Mouse (Mus musculus) embryonic facial prominence, embryonic 10.5 days (tissue): ENCODE results near the gene Metap1d. TPM values are rescaled to one million over a fixed set of nuclear protein-coding genes. Genes with fewer than 3 reads are reported as not detected.

Source experiments
- DNase-seq: peaks from one replicate; pipeline ENCODE4 v3.0.0-alpha.2; 2017; ENCODE audit warnings: low spot score
- H3K27ac ChIP-seq: fragments of 300-500 bp; sonication (generic); replicated peaks from 2 replicates; pipeline ENCODE4 v1.5.1; 2016; ENCODE audit warnings: mild to moderate bottlenecking
- H3K27me3 ChIP-seq: fragments of 300-500 bp; sonication (generic); replicated peaks from 2 replicates; pipeline ENCODE4 v1.6.1; 2016; ENCODE audit warnings: low read depth, mild to moderate bottlenecking; ENCODE audit not compliant: poor library complexity, severe bottlenecking
- H3K36me3 ChIP-seq: fragments of 300-500 bp; sonication (generic); replicated peaks from 2 replicates; pipeline ENCODE4 v1.6.1; 2016; ENCODE audit warnings: mild to moderate bottlenecking, moderate library complexity
- H3K4me1 ChIP-seq: fragments of 300-500 bp; sonication (generic); 2 replicates; pipeline ENCODE4 v1.6.1; 2016
- H3K4me3 ChIP-seq: fragments of 300-500 bp; sonication (generic); 2 replicates; pipeline ENCODE4 v1.5.1; 2016; ENCODE audit warnings: mild to moderate bottlenecking, moderate library complexity
- H3K9me3 ChIP-seq: fragments of 300-500 bp; sonication (generic); 2 replicates; pipeline ENCODE4 v1.6.1; 2016; ENCODE audit warnings: mild to moderate bottlenecking
- WGBS: fragments of 180-500 bp; shearing (Covaris S2); methylation state at CpG from one replicate; pipeline ENCODE4 v1.1.7; 2016; 5-methylcytosine and 5-hydroxymethylcytosine counted together
- polyA plus RNA-seq: library from polyadenylated mRNA; unstranded; fragments of >200 nt; fragmentation: Nextera tagmentation; extraction: Ambion mirVana; gene quantifications from 2 replicates; pipeline ENCODE4 v1.2.1, GENCODE M21; 2016

The Metap1d gene
- polyA plus RNA-seq, 1 experiment from 2014 or later = 29.6 TPM

DNA sequence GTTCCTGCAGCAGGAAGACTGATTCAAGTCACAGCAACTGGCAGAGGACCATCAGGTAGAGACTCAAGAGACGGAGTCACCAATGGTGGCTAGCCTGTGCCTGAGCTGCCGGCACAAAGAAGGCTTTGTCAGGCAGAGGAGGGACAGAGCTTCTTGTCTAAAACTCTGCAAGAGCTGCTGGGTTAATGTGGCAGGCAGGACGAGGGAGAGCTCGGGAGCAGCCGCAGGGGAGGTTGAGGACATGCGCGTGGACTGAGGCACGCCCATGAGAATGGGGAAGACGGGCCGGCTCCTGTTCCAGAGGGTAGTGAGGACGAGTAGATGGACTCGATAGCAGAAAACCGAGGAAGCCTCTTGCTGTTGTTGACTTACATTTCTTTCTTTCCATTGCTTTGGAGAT lies 5.5 kb downstream of the Metap1d start:
- Histone ChIP-seq H3K4me1 (peaks cover 17% of the 10 kb centered on the region), H3K9me3 (no peaks in the 10 kb centered on the region), H3K4me3 (0 out of 2 replicates have a peak overlapping the region, but pooled peaks have one; percentile 11), H3K27me3 (no peaks in the 10 kb centered on the region), H3K27ac (peak overlapping the region; percentile 58), H3K36me3 (no peaks in the 10 kb centered on the region)
- no peak for DNase-seq
- WGBS = 41% methylated on average over 13 of the region's 13 CpGs

DNA sequence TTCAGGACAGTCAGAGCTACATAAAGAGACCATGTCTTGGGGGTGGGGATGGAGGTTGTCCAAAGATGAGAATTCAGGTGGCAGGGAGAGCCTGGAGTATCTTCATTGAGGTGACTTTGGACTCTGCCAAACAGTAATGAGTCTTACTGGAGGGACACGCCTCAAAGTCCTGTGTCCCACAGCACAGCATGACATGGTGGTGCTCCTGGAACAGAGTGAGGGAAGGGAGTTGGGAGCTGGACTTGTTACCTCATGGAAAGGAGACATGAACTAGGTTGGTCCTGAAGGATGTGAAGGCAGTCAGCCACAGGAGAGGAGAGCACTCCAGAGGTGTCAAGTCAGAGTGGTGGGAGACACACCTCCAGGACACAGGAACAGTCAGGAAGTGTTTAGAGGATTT lies 6.6 kb downstream of the Metap1d start:
- 96% methylated on average over 1 of the region's 1 CpGs for WGBS
- Histone ChIP-seq H3K27me3 (no peaks in the 10 kb centered on the region), H3K36me3 (no peaks in the 10 kb centered on the region), H3K27ac (no peak overlapping the region), H3K9me3 (no peaks in the 10 kb centered on the region), H3K4me3 (no peak overlapping the region), H3K4me1 (peaks cover 14% of the 10 kb centered on the region)
- DNase-seq = no peak

DNA sequence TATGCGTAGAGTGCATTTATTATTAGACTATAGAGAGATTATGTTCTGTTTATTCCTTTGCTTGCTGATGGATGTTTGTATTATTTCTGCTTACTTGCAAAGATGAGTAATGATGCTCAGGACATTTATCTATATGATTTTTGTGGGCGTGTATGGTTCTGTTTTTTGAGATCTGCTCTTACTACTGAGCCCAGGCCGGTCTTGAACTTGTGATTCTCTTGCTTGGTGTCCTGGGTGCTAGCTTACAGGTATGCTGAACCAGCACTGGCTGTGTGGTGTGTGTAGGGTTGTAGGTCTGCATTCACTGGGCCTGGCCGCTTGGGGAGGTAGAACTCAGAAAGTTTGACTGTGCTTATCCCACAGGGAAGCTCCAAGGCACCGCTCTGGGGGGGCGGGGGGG lies 8.1 kb downstream of the Metap1d start:
- DNase-seq = no peak
- H3K4me1 ChIP-seq = peaks cover 25% of the 10 kb centered on the region
- WGBS = 73% methylated on average over 6 of the region's 6 CpGs
- H3K27ac ChIP-seq = no peak overlapping the region; the same call in 1 of the 2 replicates
- no peak overlapping the region for H3K4me3 ChIP-seq
- H3K27me3 ChIP-seq = no peaks in the 10 kb centered on the region
- no peaks in the 10 kb centered on the region for H3K9me3 ChIP-seq
- H3K36me3 ChIP-seq = no peaks in the 10 kb centered on the region

DNA sequence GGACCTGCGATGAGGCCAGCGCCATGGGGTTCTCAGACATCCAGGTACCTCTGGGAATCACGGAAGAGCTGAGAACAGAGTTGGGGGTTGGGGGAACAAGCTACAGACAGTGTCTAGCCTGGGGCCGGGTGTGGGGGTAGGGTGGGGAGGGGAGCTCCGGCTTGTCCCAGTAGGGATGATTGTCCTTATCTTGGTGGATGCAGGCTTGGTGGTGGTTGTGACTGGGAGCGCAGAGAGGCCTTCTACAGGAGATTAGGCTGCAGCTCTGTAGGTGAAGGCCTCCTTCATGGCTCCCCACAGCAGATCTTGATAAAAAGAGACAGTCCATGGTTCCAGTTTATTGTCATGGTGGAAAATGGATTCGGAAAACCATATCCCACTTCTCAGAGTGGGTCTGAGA lies 8.5 kb downstream of the Metap1d start:
- Histone ChIP-seq H3K4me3 (no peak overlapping the region), H3K27me3 (no peaks in the 10 kb centered on the region), H3K36me3 (no peaks in the 10 kb centered on the region), H3K4me1 (peaks cover 29% of the 10 kb centered on the region), H3K27ac (no peak overlapping the region; the same call in 1 of the 2 replicates), H3K9me3 (no peaks in the 10 kb centered on the region)
- 54% methylated on average over 7 of the region's 7 CpGs for WGBS
- no peak for DNase-seq

DNA sequence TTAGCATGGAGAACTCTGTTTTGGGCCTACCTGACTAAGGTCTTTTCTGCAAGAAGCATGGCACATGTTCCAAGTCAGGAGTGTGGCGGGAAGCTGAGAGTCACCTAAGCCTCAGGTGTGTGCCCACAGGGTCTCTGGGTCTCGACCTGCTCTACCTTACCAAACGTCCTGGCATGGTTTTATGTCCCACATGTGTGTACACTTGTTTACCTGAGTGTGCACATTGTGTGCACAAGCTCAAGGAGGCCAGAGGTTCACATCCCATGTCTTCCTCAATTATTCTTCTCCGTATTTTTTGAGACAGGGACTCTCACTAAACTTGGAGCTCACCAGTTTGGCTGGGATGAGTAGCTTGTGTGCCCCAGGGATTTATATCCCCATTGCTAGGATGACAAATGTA lies 9.0 kb downstream of the Metap1d start:
- Histone ChIP-seq H3K36me3 (no peaks in the 10 kb centered on the region), H3K9me3 (no peaks in the 10 kb centered on the region), H3K27ac (no peak overlapping the region), H3K4me3 (no peak overlapping the region), H3K4me1 (peaks cover 33% of the 10 kb centered on the region), H3K27me3 (no peaks in the 10 kb centered on the region)
- 82% methylated on average over 4 of the region's 4 CpGs for WGBS
- DNase-seq = no peak

DNA sequence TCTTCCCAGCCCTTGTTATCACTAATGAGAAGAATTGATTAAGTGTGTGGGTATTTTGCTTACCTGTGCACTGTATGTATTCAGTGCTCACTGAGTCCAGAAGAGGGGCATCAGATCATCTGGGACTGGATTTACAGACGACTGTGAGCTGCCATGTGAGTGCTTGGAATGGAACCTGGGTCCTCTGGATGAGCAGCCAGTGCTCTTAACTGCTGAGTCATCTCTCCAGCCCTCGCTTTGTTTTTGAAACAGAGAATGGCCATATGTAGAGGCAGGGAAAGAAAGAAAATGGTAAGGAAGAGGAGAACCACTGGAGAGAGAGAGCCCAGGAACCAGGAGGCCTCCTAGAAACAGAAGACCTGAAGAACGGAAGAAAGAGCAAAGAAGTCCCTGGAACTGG lies 9.5 kb downstream of the Metap1d start:
- no peak for DNase-seq
- Histone ChIP-seq H3K4me3 (no peak overlapping the region), H3K27ac (no peak overlapping the region), H3K36me3 (no peaks in the 10 kb centered on the region), H3K9me3 (no peaks in the 10 kb centered on the region), H3K27me3 (no peaks in the 10 kb centered on the region), H3K4me1 (peaks cover 37% of the 10 kb centered on the region)
- WGBS = 70% methylated on average over 3 of the region's 3 CpGs

DNA sequence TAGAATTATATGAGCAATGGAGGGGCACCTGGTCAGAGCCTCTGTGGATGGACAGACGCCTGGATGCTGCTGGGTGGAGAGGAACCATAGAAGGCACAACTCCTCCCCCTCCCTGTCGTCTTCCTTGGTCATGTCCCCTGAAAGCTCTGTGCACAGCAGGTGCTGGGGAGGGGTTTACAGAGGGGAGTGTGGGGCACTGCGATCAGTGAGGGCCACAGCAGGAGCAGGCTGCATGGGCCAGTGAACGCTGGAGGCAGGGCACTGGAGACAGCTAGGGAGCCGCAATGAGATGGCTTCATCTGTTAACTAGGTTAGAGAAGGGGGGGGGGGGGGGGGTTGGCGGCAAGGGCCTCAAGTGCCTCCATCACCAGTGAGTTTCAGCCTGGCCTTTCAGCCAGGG lies 13.0 kb downstream of the Metap1d start:
- no peaks in the 10 kb centered on the region for H3K9me3 ChIP-seq
- WGBS = 19% methylated on average over 5 of the region's 6 CpGs
- no peaks in the 10 kb centered on the region for H3K36me3 ChIP-seq
- no peak for DNase-seq
- no peak overlapping the region for H3K4me3 ChIP-seq
- H3K27me3 ChIP-seq = no peaks in the 10 kb centered on the region
- H3K4me1 ChIP-seq = peaks cover 35% of the 10 kb centered on the region
- peak overlapping the region; percentile 25 for H3K27ac ChIP-seq

DNA sequence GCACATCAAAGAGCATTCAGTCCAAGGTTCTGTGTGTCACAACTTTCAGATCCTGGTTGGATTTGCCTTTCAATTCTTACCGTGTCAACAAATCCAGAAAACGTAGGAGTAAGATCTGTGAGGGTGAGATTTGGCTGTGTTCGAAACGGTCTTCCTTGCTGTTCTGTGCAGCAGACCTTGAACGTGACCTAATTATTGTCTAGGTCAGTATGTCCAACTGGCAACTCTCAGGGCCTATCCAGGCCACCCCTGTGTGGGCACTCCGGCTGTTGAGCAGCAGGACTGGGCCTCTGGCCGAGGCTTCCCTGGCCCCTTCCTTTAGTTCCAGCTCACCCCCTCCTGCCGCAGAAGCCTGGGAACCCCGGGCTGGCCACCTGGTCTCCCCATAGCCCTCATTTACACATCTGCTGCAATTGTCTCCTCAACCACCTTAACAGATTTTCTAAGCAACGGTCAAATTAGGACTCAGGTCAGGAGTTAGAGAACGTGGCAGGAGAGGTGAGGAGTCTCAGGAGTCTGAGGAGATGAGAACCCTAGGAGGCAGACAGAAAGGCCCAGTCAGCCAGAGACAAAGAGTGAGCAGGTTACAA lies 13.9 kb downstream of the Metap1d start:
- no peak for DNase-seq
- no peaks in the 10 kb centered on the region for H3K36me3 ChIP-seq
- H3K9me3 ChIP-seq = no peaks in the 10 kb centered on the region
- peaks cover 30% of the 10 kb centered on the region for H3K4me1 ChIP-seq
- peak overlapping the region; percentile 20 for H3K27ac ChIP-seq
- H3K27me3 ChIP-seq = no peaks in the 10 kb centered on the region
- no peak overlapping the region for H3K4me3 ChIP-seq
- WGBS = 59% methylated on average over 11 of the region's 11 CpGs

DNA sequence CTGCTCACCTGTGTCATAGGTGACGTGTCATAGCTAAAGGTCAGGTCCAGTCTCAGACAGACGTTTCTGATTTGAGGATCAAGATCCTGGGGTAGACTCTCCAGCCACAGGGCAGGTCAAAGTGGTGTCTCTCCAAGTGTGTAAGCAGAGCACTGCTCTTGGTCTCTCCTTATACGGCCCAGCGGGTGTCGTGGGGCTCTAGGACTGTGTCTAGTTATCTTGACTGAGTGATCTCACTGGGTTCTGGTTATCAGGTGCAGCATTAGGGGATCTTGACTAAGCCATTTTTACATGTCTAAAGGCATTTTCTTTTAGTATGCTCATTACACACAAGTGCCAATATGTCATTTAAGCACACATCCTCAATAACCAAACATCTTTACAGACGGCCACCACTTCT lies 18.0 kb downstream of the Metap1d start:
- Histone ChIP-seq H3K27ac (no peak overlapping the region), H3K9me3 (no peaks in the 10 kb centered on the region), H3K27me3 (no peaks in the 10 kb centered on the region), H3K4me3 (no peak overlapping the region), H3K4me1 (peaks cover 52% of the 10 kb centered on the region), H3K36me3 (no peaks in the 10 kb centered on the region)
- DNase-seq = no peak
- 86% methylated on average over 6 of the region's 6 CpGs for WGBS

DNA sequence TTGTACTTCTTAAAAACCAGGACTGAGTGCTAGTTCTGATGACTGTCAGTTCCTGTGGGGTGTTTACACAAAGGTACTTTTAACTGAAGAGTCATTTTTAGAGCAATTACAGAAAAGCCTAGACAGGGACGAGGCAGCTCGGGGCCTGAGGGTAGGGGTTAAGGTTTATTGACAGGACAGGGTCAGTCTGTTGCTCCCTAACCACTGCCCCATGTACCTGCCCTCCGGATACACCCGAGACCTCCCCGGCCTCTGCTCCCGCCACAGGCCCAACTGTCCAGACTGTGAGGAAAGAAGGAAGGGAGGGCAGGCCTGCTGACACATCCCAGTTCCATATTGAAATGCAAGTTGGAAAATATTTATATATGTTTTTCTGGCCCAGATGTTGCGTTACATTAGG lies 20.8 kb downstream of the Metap1d start:
- DNase-seq = peak; percentile 56
- Histone ChIP-seq H3K27ac (peak overlapping the region; percentile 71), H3K4me1 (peaks cover 45% of the 10 kb centered on the region), H3K4me3 (no peak overlapping the region), H3K27me3 (no peaks in the 10 kb centered on the region), H3K9me3 (peaks cover 5% of the 10 kb centered on the region), H3K36me3 (peaks cover 5% of the 10 kb centered on the region; the same call in 1 of the 2 replicates)
- WGBS = 19% methylated on average over 7 of the region's 7 CpGs

DNA sequence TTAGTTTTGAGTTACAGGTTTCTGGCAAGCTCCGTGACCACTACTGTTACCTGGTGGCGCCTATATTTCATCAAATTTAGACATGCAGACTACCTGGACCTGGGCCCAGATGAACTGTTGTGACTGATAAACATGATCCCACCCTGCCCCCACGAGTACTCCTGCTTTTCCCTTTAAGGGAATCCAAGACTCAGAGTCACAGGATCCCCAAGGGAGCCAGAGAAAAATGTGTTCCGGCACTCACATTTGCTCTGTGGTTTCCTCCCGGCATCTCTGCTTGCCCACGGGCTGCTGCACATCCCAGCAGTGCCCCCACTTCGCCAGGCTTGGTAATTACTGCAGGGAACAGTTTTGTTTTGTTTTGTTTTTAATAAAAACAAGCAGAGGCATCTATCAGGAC lies 21.3 kb downstream of the Metap1d start:
- WGBS = 26% methylated on average over 7 of the region's 7 CpGs
- peak overlapping the region; percentile 71 for H3K27ac ChIP-seq
- peak; percentile 49 for DNase-seq

DNA sequence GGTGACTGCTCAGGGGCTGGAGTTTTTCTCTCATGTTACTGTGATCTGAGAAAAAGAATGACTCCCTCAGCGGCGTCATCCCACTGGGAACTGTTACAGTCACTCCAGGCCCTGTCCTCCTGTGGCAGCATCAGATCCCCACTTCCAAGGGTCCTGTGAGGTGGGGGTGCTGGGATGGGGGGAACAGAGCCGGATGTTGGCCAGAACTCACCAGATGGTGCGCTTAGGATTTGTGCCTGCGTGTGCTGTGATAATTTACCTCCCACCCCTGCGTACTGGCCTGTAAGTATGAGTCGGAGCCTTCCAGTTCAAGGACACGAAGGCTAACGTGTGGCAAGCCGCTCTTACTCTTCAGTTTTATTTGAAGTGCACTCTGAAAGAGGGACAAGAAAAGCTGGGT lies 22.2 kb downstream of the Metap1d start:
- H3K4me1 ChIP-seq = peaks cover 55% of the 10 kb centered on the region
- H3K9me3 ChIP-seq = peaks cover 5% of the 10 kb centered on the region
- peak; percentile 29 for DNase-seq
- no peaks in the 10 kb centered on the region for H3K27me3 ChIP-seq
- peak overlapping the region; percentile 57 for H3K27ac ChIP-seq
- H3K4me3 ChIP-seq = no peak overlapping the region
- peaks cover 5% of the 10 kb centered on the region; the same call in 1 of the 2 replicates for H3K36me3 ChIP-seq
- WGBS = 63% methylated on average over 10 of the region's 10 CpGs

More for the DNA sequence above, 21.3 kb downstream of the Metap1d start:
- Histone ChIP-seq H3K36me3 (peaks cover 5% of the 10 kb centered on the region; the same call in 1 of the 2 replicates), H3K27me3 (no peaks in the 10 kb centered on the region), H3K9me3 (peaks cover 5% of the 10 kb centered on the region), H3K4me3 (no peak overlapping the region; the same call in 1 of the 2 replicates), H3K4me1 (peaks cover 47% of the 10 kb centered on the region)

DNA sequence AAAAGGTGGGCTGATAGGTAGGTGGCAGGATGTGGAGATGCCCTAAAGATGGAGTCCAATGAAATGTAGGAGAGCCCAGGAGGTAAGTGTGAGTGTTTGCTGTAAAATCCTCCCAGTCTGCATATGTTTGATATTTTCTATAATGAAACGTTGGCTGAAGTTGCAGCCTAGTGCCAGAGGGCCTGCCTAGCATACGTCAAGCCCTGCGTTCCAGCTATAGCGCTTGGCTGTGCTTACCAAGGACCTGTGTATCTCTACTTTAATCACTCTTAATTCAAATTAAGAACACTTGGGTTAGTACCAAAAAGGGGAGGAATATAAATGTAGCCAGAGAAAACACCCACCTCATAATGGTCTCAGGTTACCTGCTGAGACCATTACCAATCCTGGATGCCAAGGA lies 22.7 kb downstream of the Metap1d start:
- Histone ChIP-seq H3K27me3 (no peaks in the 10 kb centered on the region), H3K9me3 (peaks cover 5% of the 10 kb centered on the region), H3K27ac (peak overlapping the region; percentile 57), H3K4me1 (peaks cover 55% of the 10 kb centered on the region), H3K36me3 (peaks cover 5% of the 10 kb centered on the region; the same call in 1 of the 2 replicates), H3K4me3 (no peak overlapping the region)
- 71% methylated on average over 4 of the region's 4 CpGs for WGBS
- DNase-seq = no peak
